Mouse (Mus musculus): ENCODE data around the gene Sik3.

- TF ChIP-seq POLR2A (IDR thresholded peaks at IDR 0.05; ENCODE audit: low read depth, low read length): no peak
- TF ChIP-seq CTCF (IDR thresholded peaks at IDR 0.05; ENCODE audit: extremely low read depth, insufficient read depth, insufficient read length, insufficient replicate concordance): no peak
Measured at GRCm38 (mm10) chr9:46129241-46129640, 116.6 kb downstream of the Sik3 start.

All from spleen, adult 2 months (tissue).